ENCODE assay signal across 25 mouse cellular contexts in the genomic region with DNA sequence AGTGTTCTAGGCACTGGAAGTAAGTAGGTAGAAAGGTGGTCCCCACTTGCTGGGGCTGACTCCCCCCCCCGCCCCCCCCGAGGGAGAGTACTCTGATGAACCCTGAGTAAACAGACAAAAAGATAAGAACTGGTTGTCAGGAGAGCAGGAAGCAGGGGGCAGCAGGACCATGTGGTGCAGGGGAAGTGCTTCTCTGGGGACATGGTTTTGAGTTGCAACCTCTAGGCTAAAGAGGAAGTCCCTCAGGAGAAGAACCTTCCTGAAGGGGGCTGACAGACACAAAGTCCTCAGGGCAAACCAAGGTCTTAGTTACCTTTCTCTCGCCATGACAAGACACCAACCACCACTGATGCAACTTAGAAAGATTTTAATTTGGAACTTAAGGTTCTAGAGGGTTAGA.
DNase-seq lines count a peak whose midpoint lies in the region; ATAC-seq and TF ChIP-seq lines count a peak whose summit lies in the region.
"Had no signal": no experiment of that assay in that cellular context is flagged by ENCODE, and none has a peak within 500 bp of the region (broad histone marks: within the 10 kb centered on the region; RNA-seq: fewer than 3 reads in every experiment).

No protein-coding gene starts in this region.

- ATAC-seq in granulocyte monocyte progenitor cell, adult 5-6 weeks (replicated peaks; ENCODE audit: poor library complexity, severe bottlenecking), result peak; percentile 55; the same call in 1 of the 2 replicates
- no peak for ATAC-seq in stomach, embryonic 15.5 days (ENCODE audit: insufficient read depth, low FRiP score, low read depth)
- no peak for ATAC-seq in midbrain, embryonic 13.5 days
- ATAC-seq in kidney, embryonic 15.5 days (replicated peaks; ENCODE audit: low FRiP score), result no peak
- ATAC-seq: CD4-positive, CD25-positive, alpha-beta regulatory T cell, adult 4 months; forebrain, embryonic 13.5 days; forebrain, embryonic 16.5 days; hindbrain, postnatal 0 days; inflammation-experienced regulatory T-cells, adult 6 months; Patski had no signal

- peaks cover 24% of the 10 kb centered on the region for H3K4me1 ChIP-seq in heart, embryonic 10.5 days
- peaks cover 45% of the 10 kb centered on the region for H3K4me1 ChIP-seq in stomach, embryonic 15.5 days
- peaks cover 15% of the 10 kb centered on the region for H3K4me1 ChIP-seq in midbrain, embryonic 13.5 days (replicated peaks)
- H3K4me1 ChIP-seq in kidney, embryonic 15.5 days, result peaks cover 19% of the 10 kb centered on the region
- H3K4me1 ChIP-seq: forebrain, embryonic 13.5 days had no signal

- H3K36me3 ChIP-seq in heart, embryonic 10.5 days, result no peaks in the 10 kb centered on the region
- no peaks in the 10 kb centered on the region for H3K36me3 ChIP-seq in stomach, embryonic 15.5 days
- H3K36me3 ChIP-seq in midbrain, embryonic 13.5 days, result no peaks in the 10 kb centered on the region
- H3K36me3 ChIP-seq in kidney, embryonic 15.5 days, result no peaks in the 10 kb centered on the region
- H3K36me3 ChIP-seq: forebrain, embryonic 10.5 days; heart, embryonic 12.5 days; heart, embryonic 15.5 days had no signal

- 53% methylated on average over 3 of the region's 3 CpGs for WGBS in heart, embryonic 10.5 days
- 41% methylated on average over 3 of the region's 3 CpGs for whole genome bisulfite sequencing in stomach, embryonic 15.5 days
- 78% methylated on average over 3 of the region's 3 CpGs for WGBS in midbrain, embryonic 13.5 days
- WGBS in kidney, embryonic 15.5 days, result 52% methylated on average over 3 of the region's 3 CpGs

- intact Hi-C loops in gastrocnemius, adult 2 months (cut with DNase I), result loop anchor here (10.0 kb wide), 1 partner anchor 177 kb away; no protein-coding TSS in a partner anchor

- peaks cover 12% of the 10 kb centered on the region; the same call in 1 of the 2 replicates for H3K27me3 ChIP-seq in heart, embryonic 10.5 days (ENCODE audit: insufficient read depth, poor library complexity, severe bottlenecking)
- no peaks in the 10 kb centered on the region for H3K27me3 ChIP-seq in stomach, embryonic 15.5 days (replicated peaks)
- peaks cover 21% of the 10 kb centered on the region; the same call in 1 of the 2 replicates for H3K27me3 ChIP-seq in midbrain, embryonic 13.5 days
- peaks cover 44% of the 10 kb centered on the region for H3K27me3 ChIP-seq in kidney, embryonic 15.5 days
- H3K27me3 ChIP-seq: Patski had no signal

- peak overlapping the region; percentile 71; the same call in 1 of the 2 replicates for H3K27ac ChIP-seq in heart, embryonic 10.5 days
- H3K27ac ChIP-seq in stomach, embryonic 15.5 days, result peak overlapping the region; percentile 93; the same call in 1 of the 2 replicates
- H3K27ac ChIP-seq in gastrocnemius, adult 2 months, result no peak overlapping the region
- no peak overlapping the region for H3K27ac ChIP-seq in midbrain, embryonic 13.5 days
- no peak overlapping the region for H3K27ac ChIP-seq in kidney, embryonic 15.5 days
- H3K27ac ChIP-seq: forebrain, embryonic 10.5 days; forebrain, embryonic 13.5 days; heart, adult 2 months; hindbrain, postnatal 0 days had no signal

- DNase-seq in heart, embryonic 10.5 days (ENCODE audit: low spot score), result no peak
- DNase-seq in heart, adult 9 months (ENCODE audit: low spot score in 2 of 2), result no peak
- DNase-seq in gastrocnemius, adult 2 months, result no peak
- DNase-seq: adrenal gland, adult 2 months; cerebellum, adult 18-20 months; cerebellum, adult 9-10 months; cerebellum, postnatal 14 days; gastrocnemius, postnatal 14 days; heart, adult 2 months; heart, postnatal 10 days; heart, postnatal 4 days had no signal

- H3K9me3 ChIP-seq in heart, embryonic 10.5 days, result no peaks in the 10 kb centered on the region
- no peaks in the 10 kb centered on the region for H3K9me3 ChIP-seq in stomach, embryonic 15.5 days
- H3K9me3 ChIP-seq in midbrain, embryonic 13.5 days, result no peaks in the 10 kb centered on the region
- no peaks in the 10 kb centered on the region for H3K9me3 ChIP-seq in kidney, embryonic 15.5 days (replicated peaks)
- H3K9me3 ChIP-seq: forebrain, embryonic 10.5 days; forebrain, embryonic 13.5 days; heart, embryonic 12.5 days; heart, embryonic 15.5 days had no signal

- no peak overlapping the region for H3K9ac ChIP-seq in stomach, embryonic 15.5 days
- no peak overlapping the region for H3K9ac ChIP-seq in midbrain, embryonic 13.5 days (replicated peaks)
- H3K9ac ChIP-seq in kidney, embryonic 15.5 days, result no peak overlapping the region
- H3K9ac ChIP-seq: forebrain, embryonic 13.5 days; heart, embryonic 12.5 days; heart, embryonic 15.5 days; hindbrain, embryonic 14.5 days had no signal

- no peak overlapping the region for H3K4me3 ChIP-seq in heart, embryonic 10.5 days
- no peak overlapping the region for H3K4me3 ChIP-seq in stomach, embryonic 15.5 days (replicated peaks)
- no peak overlapping the region for H3K4me3 ChIP-seq in gastrocnemius, adult 2 months
- H3K4me3 ChIP-seq in midbrain, embryonic 13.5 days (replicated peaks), result no peak overlapping the region
- H3K4me3 ChIP-seq in kidney, embryonic 15.5 days (replicated peaks), result no peak overlapping the region
- H3K4me3 ChIP-seq: forebrain, embryonic 10.5 days; forebrain, embryonic 13.5 days; heart, adult 2 months; heart, embryonic 12.5 days; heart, embryonic 15.5 days had no signal

- no peak for TF ChIP-seq CTCF in gastrocnemius, adult 2 months (IDR thresholded peaks at IDR 0.05)

- H3K4me2 ChIP-seq in stomach, embryonic 15.5 days, result no peak overlapping the region
- H3K4me2 ChIP-seq in midbrain, embryonic 13.5 days (replicated peaks), result no peak overlapping the region
- no peak overlapping the region for H3K4me2 ChIP-seq in kidney, embryonic 15.5 days
- H3K4me2 ChIP-seq: forebrain, embryonic 13.5 days; hindbrain, embryonic 14.5 days had no signal

Comparison
In these comparisons a context has a peak if more than half of its experiments do, and no peak if none do; other contexts are left out.
1. H3K27ac ChIP-seq: peak in heart, embryonic 10.5 days (single experiment) and stomach, embryonic 15.5 days (single experiment); none in gastrocnemius, adult 2 months (single experiment), midbrain, embryonic 13.5 days (single experiment) and kidney, embryonic 15.5 days (single experiment).